Mouse (Mus musculus) erythroblast, embryonic 14.5 days (primary cell): ENCODE measurements around the gene Phactr4. TPM values are rescaled to one million over a fixed set of nuclear protein-coding genes. Genes with fewer than 3 reads are reported as not detected.

Experiments
- H3K27me3 ChIP-seq: 2 replicates; pipeline ENCODE4 v1.6.1; 2012; ENCODE audit warnings: inconsistent platforms; ENCODE audit not compliant: control insufficient read depth
- H3K36me3 ChIP-seq: 2 replicates; pipeline ENCODE4 v1.6.1; 2012; ENCODE audit warnings: mild to moderate bottlenecking, inconsistent platforms; ENCODE audit not compliant: control insufficient read depth
- H3K4me1 ChIP-seq: 2 replicates; pipeline ENCODE4 v1.6.1; 2012; ENCODE audit warnings: inconsistent platforms; ENCODE audit not compliant: control insufficient read depth
- H3K4me3 ChIP-seq: replicated peaks from 2 replicates; pipeline ENCODE3; 2012; ENCODE audit warnings: moderate library complexity, mild to moderate bottlenecking, inconsistent platforms
- H3K9me3 ChIP-seq: 2 replicates; pipeline ENCODE4 v1.6.1; 2012; ENCODE audit warnings: low read length, inconsistent platforms, mixed read lengths; ENCODE audit not compliant: control insufficient read depth
- GATA1 ChIP-seq: IDR thresholded peaks from 2 replicates; pipeline ENCODE4 v1.6.1; 2012; ENCODE audit warnings: low read length, inconsistent platforms, mixed read lengths
- TAL1 ChIP-seq: IDR thresholded peaks from 3 replicates; pipeline ENCODE4 v1.6.1; 2012; ENCODE audit warnings: low read length, inconsistent platforms, mixed read lengths
- polyA plus RNA-seq: library from polyadenylated mRNA; stranded (reverse); fragments of >175 nt; gene quantifications from 2 replicates; pipeline ENCODE4 v1.2.3, GENCODE M21; 2012

Phactr4 gene
- polyA plus RNA-seq, 1 experiment: 0.52 TPM

GRCm38 (mm10) chr4:132346661-132347060 is 75.6 kb downstream of the Phactr4 start:
- Histone ChIP-seq H3K27me3 (no peaks in the 10 kb centered on the region), H3K9me3 (no peaks in the 10 kb centered on the region), H3K4me3 (no peak overlapping the region), H3K36me3 (peaks cover 54% of the 10 kb centered on the region), H3K4me1 (peaks cover 63% of the 10 kb centered on the region)
- TF ChIP-seq GATA1 (no peak), TAL1 (no peak)

- Histone ChIP-seq H3K4me1 (peaks cover 63% of the 10 kb centered on the region), H3K4me3 (peak overlapping the region; percentile 85), H3K9me3 (no peaks in the 10 kb centered on the region), H3K36me3 (peaks cover 54% of the 10 kb centered on the region), H3K27me3 (no peaks in the 10 kb centered on the region)
- TF ChIP-seq GATA1 (no peak), TAL1 (no peak)
Observed at GRCm38 (mm10) chr4:132346261-132346660, 76.0 kb downstream of the Phactr4 start.

- H3K27me3 ChIP-seq: no peaks in the 10 kb centered on the region
- no peaks in the 10 kb centered on the region for H3K9me3 ChIP-seq
- peak overlapping the region; percentile 85 for H3K4me3 ChIP-seq
- peaks cover 54% of the 10 kb centered on the region for H3K36me3 ChIP-seq
- TF ChIP-seq TAL1 (no peak), GATA1 (no peak)
- peaks cover 59% of the 10 kb centered on the region for H3K4me1 ChIP-seq
Observed at GRCm38 (mm10) chr4:132345843-132346212, 76.5 kb downstream of the Phactr4 start.

- Histone ChIP-seq H3K27me3 (no peaks in the 10 kb centered on the region), H3K9me3 (no peaks in the 10 kb centered on the region), H3K4me1 (peaks cover 57% of the 10 kb centered on the region), H3K4me3 (peak overlapping the region; percentile 85), H3K36me3 (peaks cover 54% of the 10 kb centered on the region)
- TF ChIP-seq TAL1 (no peak), GATA1 (no peak)
Observed at GRCm38 (mm10) chr4:132345135-132345842, 77.0 kb downstream of the Phactr4 start.

- no peak for TF ChIP-seq TAL1
- no peak for TF ChIP-seq GATA1
- peaks cover 62% of the 10 kb centered on the region for H3K4me1 ChIP-seq
- no peaks in the 10 kb centered on the region for H3K9me3 ChIP-seq
- H3K4me3 ChIP-seq: peak overlapping the region; percentile 85
- H3K36me3 ChIP-seq: peaks cover 54% of the 10 kb centered on the region
- H3K27me3 ChIP-seq: no peaks in the 10 kb centered on the region
Observed at GRCm38 (mm10) chr4:132344403-132345134, 77.7 kb downstream of the Phactr4 start.

- Histone ChIP-seq H3K4me1 (peaks cover 75% of the 10 kb centered on the region), H3K27me3 (no peaks in the 10 kb centered on the region), H3K9me3 (no peaks in the 10 kb centered on the region), H3K36me3 (peaks cover 77% of the 10 kb centered on the region), H3K4me3 (no peak overlapping the region)
- no peak for TF ChIP-seq TAL1
- no peak for TF ChIP-seq GATA1
Observed at GRCm38 (mm10) chr4:132341451-132341850, 80.8 kb downstream of the Phactr4 start.

GRCm38 (mm10) chr4:132338943-132339342 is 83.3 kb downstream of the Phactr4 start:
- Histone ChIP-seq H3K9me3 (no peaks in the 10 kb centered on the region), H3K4me1 (peaks cover 62% of the 10 kb centered on the region), H3K4me3 (no peak overlapping the region), H3K27me3 (no peaks in the 10 kb centered on the region), H3K36me3 (peaks cover 97% of the 10 kb centered on the region)
- no peak for TF ChIP-seq GATA1
- TF ChIP-seq TAL1: no peak

- H3K9me3 ChIP-seq: no peaks in the 10 kb centered on the region
- no peaks in the 10 kb centered on the region for H3K27me3 ChIP-seq
- H3K4me3 ChIP-seq: no peak overlapping the region
- no peak for TF ChIP-seq TAL1
- TF ChIP-seq GATA1: no peak
- peaks cover 49% of the 10 kb centered on the region for H3K4me1 ChIP-seq
- H3K36me3 ChIP-seq: peaks cover 78% of the 10 kb centered on the region
Observed at GRCm38 (mm10) chr4:132332880-132333279, 89.4 kb downstream of the Phactr4 start.

GRCm38 (mm10) chr4:132331960-132332359 is 90.3 kb downstream of the Phactr4 start:
- H3K36me3 ChIP-seq: peaks cover 70% of the 10 kb centered on the region

More at GRCm38 (mm10) chr4:132331960-132332359, 90.3 kb downstream of the Phactr4 start:
- no peak overlapping the region for H3K4me3 ChIP-seq
- H3K27me3 ChIP-seq: no peaks in the 10 kb centered on the region
- H3K4me1 ChIP-seq: peaks cover 43% of the 10 kb centered on the region
- TF ChIP-seq TAL1: no peak
- TF ChIP-seq GATA1: no peak
- no peaks in the 10 kb centered on the region for H3K9me3 ChIP-seq
